Mouse (Mus musculus): ENCODE results near the gene Crebrf. TPM values are rescaled to one million over a fixed set of nuclear protein-coding genes. Genes with fewer than 3 reads are reported as not detected.

The Crebrf gene
- total RNA-seq, 2 experiments from 2014 or later, result 88.2 to 96.2 TPM

GRCm38 (mm10) chr17:26797379-26798128, 82.1 kb downstream of the Crebrf start:
- intact Hi-C loops (cut with DNase I), result no loop called here

GRCm38 (mm10) chr17:26802886-26803285, 87.4 kb downstream of the Crebrf start:
- intact Hi-C loops (cut with DNase I), result no loop called here

More at GRCm38 (mm10) chr17:26797379-26798128, 82.1 kb downstream of the Crebrf start:
- no peak for DNase-seq (ENCODE audit: low spot score in 2 of 2)

GRCm38 (mm10) chr17:26812607-26813006, 97.2 kb downstream of the Crebrf start:
- intact Hi-C loops (cut with DNase I), result loop anchor here (10.0 kb wide), 1 partner anchor 62 kb away; no protein-coding TSS in a partner anchor

More at GRCm38 (mm10) chr17:26802886-26803285, 87.4 kb downstream of the Crebrf start:
- DNase-seq (ENCODE audit: low spot score in 2 of 2), result no peak

GRCm38 (mm10) chr17:26813497-26813896, 98.0 kb downstream of the Crebrf start:
- intact Hi-C loops (cut with DNase I), result loop anchor here (10.0 kb wide), 1 partner anchor 61 kb away; no protein-coding TSS in a partner anchor
- no peak for DNase-seq (ENCODE audit: low spot score in 2 of 2)

More at GRCm38 (mm10) chr17:26812607-26813006, 97.2 kb downstream of the Crebrf start:
- no peak for DNase-seq (ENCODE audit: low spot score in 2 of 2)

- intact Hi-C loops (cut with DNase I), result loop anchor here (10.0 kb wide), 1 partner anchor 58 kb away; no protein-coding TSS in a partner anchor
- no peak for DNase-seq (ENCODE audit: low spot score in 2 of 2)
These were observed 101.4 kb downstream of the Crebrf start for GRCm38 (mm10) chr17:26816810-26817209.

- DNase-seq (ENCODE audit: low spot score in 2 of 2), result no peak
- intact Hi-C loops (cut with DNase I), result loop anchor here (10.0 kb wide), 1 partner anchor 57 kb away; no protein-coding TSS in a partner anchor
These were observed 102.3 kb downstream of the Crebrf start for GRCm38 (mm10) chr17:26817776-26818175.

GRCm38 (mm10) chr17:26826131-26826530, 110.7 kb downstream of the Crebrf start:
- DNase-seq (ENCODE audit: low spot score in 2 of 2), result no peak
- intact Hi-C loops (cut with DNase I), result no loop called here

Other genes with a start within 250 kb of the Crebrf start
- gene Ergic1, start 154.2 kb upstream of the Crebrf start, total RNA-seq (2021), result 100 to 1,000 TPM; 163 to 168 TPM
- gene Dusp1, start 153.5 kb upstream of the Crebrf start, total RNA-seq (2021), result 10 to 100 TPM; 32.7 to 47.7 TPM
- 10 to 100 TPM; 40.7 to 41.7 TPM for gene Atp6v0e, start 52.4 kb upstream of the Crebrf start, total RNA-seq (2021)
- gene Bnip1, start 65.4 kb downstream of the Crebrf start, total RNA-seq (2021), result 10 to 100 TPM; 32.7 to 34.1 TPM
- gene Nkx2-5, start 129.4 kb downstream of the Crebrf start, total RNA-seq (2021), result not detected
- 1 to 10 TPM; 3.1 to 3.9 TPM for gene Kifc5b, start 201.4 kb downstream of the Crebrf start, total RNA-seq (2021)
- 10 to 100 TPM; 24.8 to 25.0 TPM for gene Phf1, start 217.4 kb downstream of the Crebrf start, total RNA-seq (2021)
- 100 to 1,000 TPM; 111 to 123 TPM for gene Cuta, start 223.9 kb downstream of the Crebrf start, total RNA-seq (2021)
- gene Syngap1, start 225.6 kb downstream of the Crebrf start, total RNA-seq (2021), result 100 to 1,000 TPM; 492 TPM

All from left cerebral cortex, postnatal 25 days (tissue).